Mouse (Mus musculus) small intestine, adult 2 months (tissue): Measurements from ENCODE around the gene Apaf1.

Experiments
- CTCF ChIP-seq: fragments of 200-500 bp; IDR thresholded peaks from 2 replicates; pipeline ENCODE4 v1.5.1; 2012; ENCODE audit warnings: low read depth, mild to moderate bottlenecking, control low read depth, inconsistent platforms, low read length, moderate library complexity, mixed read lengths; ENCODE audit not compliant: insufficient replicate concordance, insufficient read length; ENCODE audit errors: extremely low read depth
- POLR2A ChIP-seq: fragments of 200-500 bp; IDR thresholded peaks from 2 replicates; pipeline ENCODE4 v1.6.1; 2012; ENCODE audit warnings: low read depth, mild to moderate bottlenecking, control low read depth, inconsistent platforms, low read length, moderate library complexity

- no peak for TF ChIP-seq POLR2A
- TF ChIP-seq CTCF = no peak
Measured at GRCm38 (mm10) chr10:90992237-90992636, 90.3 kb downstream of the Apaf1 start.
